Mouse (Mus musculus) adrenal gland, postnatal 14 days (tissue): ENCODE data around the gene Cib1. TPM values are rescaled to one million over a fixed set of nuclear protein-coding genes. Genes with fewer than 3 reads are reported as not detected.
A peak's percentile ranks its signal among the peaks of the same experiment; 100 is the strongest.

Experiments used
- DNase-seq: peaks from one replicate; pipeline ENCODE4 v3.0.0; 2021; ENCODE audit warnings: mixed read lengths
- long read RNA-seq, 2 experiments: library from polyadenylated mRNA; stranded (forward); transcript quantifications; one replicate each; pipeline ENCODE4 v2.0.0; 2021
- total RNA-seq: library from RNA; stranded (reverse); gene quantifications from 2 replicates; pipeline ENCODE4 v1.2.3, GENCODE M21; 2021

Cib1 gene
- 52.9 and 59.6 TPM in 2 replicates for total RNA-seq
- long read RNA-seq, experiment 1, transcript Cib1-201 (7 exons, 1,047 nt) = major isoform, 64 of 80 reads
- long read RNA-seq, experiment 1, partial matches to known transcripts = 2 of 80 reads
- long read RNA-seq, experiment 1, other reads (novel, unspliced or antisense) = 9 of 80 reads
- long read RNA-seq, experiment 2, transcript Cib1-201 (7 exons, 1,047 nt) = major isoform, 71 of 76 reads
- long read RNA-seq, experiment 2, partial matches to known transcripts = 0 of 76 reads
- long read RNA-seq, experiment 2, other reads (novel, unspliced or antisense) = 3 of 76 reads

DNA sequence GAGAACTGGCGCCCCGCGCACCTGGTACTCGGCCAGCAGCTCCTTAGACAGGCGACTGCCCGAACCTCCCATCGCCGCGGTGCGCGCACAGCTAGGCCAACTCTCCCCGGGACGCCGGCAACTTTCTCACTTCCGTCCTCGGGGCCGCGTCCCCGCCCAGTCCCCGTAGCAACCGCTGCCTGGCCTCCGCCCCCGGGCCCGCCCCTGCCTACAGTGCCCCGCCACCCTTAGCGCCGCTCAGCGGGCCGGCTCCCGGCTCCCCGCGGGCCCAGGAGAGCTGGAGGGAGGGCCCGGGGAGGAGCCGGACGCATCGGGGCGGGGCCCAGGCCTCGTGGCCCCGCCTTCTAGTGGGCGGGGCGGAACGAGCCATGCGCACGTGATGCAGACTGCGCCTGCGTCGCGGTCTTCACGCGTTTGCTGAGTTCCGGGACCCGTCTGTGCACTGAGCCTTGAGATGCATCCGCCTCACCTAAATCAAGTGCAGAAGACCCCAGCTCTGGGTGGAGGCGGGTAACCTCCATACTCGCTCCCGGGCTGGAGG is at the start of gene Cib1, which contains the start of gene Gdpgp1:
Gene Cib1 (minus strand): TSS at position 325 of the 541 bp plus-strand sequence.
Gene Gdpgp1 (plus strand): TSS at position 377 of the 541 bp plus-strand sequence.
- DNase-seq = peak; percentile 99

- DNase-seq = peak; percentile 52
Measured at GRCm38 (mm10) chr7:80281646-80282045, 49.0 kb upstream of the Cib1 start.

DNA sequence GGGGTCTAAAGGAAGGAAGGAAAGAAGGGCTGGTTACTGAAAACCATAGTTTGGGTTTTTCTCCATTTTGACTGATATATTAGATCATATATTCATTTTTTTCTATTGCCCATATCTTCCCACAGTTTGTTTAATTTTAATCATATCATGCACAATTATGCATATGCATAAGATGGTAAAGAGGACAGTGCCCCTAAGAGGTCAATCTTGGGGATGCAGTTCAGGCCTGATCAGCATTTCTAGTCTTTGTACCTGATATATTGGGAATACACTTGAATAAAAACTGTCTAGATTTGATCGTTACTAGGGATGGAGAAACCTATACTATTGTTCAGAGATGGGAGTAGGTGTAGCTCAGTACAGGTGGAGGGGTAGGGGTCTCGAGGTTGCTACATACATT is 48.4 kb upstream of the Cib1 start:
- DNase-seq = no peak

GRCm38 (mm10) chr7:80280032-80280431 is 47.4 kb upstream of the Cib1 start:
- no peak for DNase-seq

DNA sequence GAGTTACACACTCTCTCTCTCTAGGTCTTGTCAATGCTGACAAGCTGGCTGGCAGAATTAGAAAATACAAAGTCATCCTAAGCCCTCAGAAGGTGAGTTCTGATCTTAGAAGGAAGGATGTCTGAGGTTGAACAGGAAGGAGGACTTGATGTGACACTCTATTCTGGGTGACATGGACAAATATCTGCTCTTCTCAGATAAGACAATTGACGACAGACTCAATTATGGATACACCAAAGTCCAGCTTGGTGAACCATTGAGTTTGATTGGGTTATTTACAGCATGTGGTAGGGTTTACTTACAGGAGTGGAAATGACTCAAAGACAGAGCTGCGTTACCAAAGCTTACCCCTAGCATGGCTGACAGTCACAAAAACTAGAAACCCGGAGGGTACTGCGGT is 43.8 kb upstream of the Cib1 start:
- no peak for DNase-seq

GRCm38 (mm10) chr7:80273456-80273855 is 40.8 kb upstream of the Cib1 start:
- peak; percentile 23 for DNase-seq

GRCm38 (mm10) chr7:80269751-80270255 is 37.2 kb upstream of the Cib1 start:
- DNase-seq = peak; percentile 73

GRCm38 (mm10) chr7:80268897-80269750 is 36.5 kb upstream of the Cib1 start, which contains the start of gene Vps33b:
Vps33b (plus strand) TSS chr7:80269649.
- peak; percentile 98 for DNase-seq

- DNase-seq = no peak
Measured at GRCm38 (mm10) chr7:80267764-80268163, 35.2 kb upstream of the Cib1 start.

GRCm38 (mm10) chr7:80264606-80265005 is 32.0 kb upstream of the Cib1 start:
- DNase-seq = peak; percentile 69

- DNase-seq = peak; percentile 27
Measured at GRCm38 (mm10) chr7:80261372-80261990, 28.9 kb upstream of the Cib1 start.

GRCm38 (mm10) chr7:80260625-80261371 is 28.2 kb upstream of the Cib1 start, which contains the start of gene Ngrn:
Ngrn (plus strand) TSS chr7:80261215.
- peak; percentile 93 for DNase-seq

DNA sequence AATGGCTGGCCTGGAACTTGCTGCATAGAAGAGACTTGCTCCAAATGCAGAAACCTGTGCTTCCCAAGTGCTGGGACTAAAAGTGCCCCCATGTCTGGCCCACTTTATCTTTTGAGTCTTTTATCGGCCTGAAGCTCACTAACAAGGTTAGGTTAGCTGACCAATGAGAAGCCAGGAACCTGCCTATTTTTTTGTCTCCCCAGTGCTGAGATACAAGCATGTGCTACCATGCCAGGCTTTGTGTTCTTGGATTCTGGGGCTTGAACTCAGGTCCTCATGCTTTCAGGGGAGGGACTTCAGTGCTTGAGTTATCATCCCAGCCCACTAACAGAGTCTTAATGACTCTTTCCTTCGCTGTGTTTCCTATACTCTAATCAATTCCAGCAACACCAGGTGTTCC is 25.1 kb upstream of the Cib1 start:
- no peak for DNase-seq

DNA sequence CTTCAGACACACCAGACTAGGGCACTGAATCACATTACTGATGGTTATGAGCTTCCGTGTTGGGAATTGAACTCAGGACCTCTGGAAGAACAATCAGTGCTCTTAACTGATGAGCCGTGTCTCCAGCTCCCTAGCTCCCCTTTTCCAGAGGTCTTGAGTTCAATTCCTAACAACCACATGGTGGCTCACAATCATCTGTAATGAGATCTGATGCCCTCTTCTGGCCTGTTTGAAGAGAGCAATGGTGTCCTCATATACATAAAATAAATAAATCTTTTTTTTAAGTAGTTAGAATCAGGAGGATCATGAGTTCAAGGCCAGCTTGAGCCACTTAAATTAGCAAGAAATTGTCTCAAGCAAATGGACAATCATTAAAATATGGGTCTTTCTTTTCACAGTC is 23.4 kb upstream of the Cib1 start:
- no peak for DNase-seq

- no peak for DNase-seq
Measured at GRCm38 (mm10) chr7:80252886-80253285, 20.3 kb upstream of the Cib1 start.

- DNase-seq = no peak
Measured at GRCm38 (mm10) chr7:80252437-80252836, 19.8 kb upstream of the Cib1 start.

- DNase-seq = no peak
Measured at GRCm38 (mm10) chr7:80246859-80247258, 14.2 kb upstream of the Cib1 start.

DNA sequence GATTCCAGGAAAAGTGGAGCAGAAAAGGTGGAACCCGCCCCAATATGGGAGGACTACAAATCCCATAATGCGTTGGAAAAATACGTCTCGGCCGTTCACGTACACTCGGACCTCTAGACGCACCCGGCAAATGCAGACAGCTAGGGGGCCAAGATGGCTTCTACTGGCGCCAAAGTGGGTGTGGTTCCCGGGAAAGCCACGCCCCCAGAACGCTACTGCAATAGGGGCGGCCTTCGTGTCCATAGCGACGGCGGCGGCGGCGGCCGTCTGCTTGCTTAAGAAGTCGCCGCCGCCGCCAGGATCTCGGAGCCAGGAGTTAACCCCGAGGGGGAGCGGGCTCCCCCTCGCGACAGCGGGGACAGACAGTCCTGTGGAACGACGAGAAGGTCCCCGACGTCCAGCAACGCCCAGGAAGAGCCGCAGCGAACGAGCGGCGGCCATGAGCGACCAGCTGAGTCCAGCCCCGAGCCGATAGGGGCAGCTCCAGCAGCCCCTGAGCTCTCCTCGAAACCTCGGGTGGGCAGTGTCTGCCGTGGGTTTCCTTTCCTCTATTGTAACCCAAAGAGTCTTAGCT is 13.6 kb upstream of the Cib1 start, which contains the start of gene Ttll13:
Gene Ttll13 (plus strand): TSS at position 229 of the 574 bp plus-strand sequence.
- DNase-seq = peak; percentile 99

DNA sequence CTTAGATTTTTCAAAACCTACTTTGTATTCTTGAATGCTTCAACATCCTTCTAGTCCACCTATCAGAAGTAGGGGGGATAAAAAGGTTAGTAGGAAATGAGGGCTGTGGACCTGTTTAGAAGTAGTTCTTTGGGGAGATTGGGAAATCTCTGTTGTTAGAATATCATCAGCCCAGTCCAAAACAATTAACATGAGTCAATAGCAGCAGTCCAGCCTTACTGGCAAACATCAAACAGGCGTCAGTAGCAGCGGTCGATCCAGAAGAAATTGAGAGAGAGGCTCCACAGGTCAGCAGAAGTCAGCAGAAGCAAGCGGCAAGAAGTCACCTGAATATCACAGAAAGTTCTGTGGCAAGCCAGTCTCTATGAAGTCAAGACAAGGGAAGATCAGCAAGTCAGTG is 12.2 kb upstream of the Cib1 start:
- no peak for DNase-seq

GRCm38 (mm10) chr7:80241661-80242060 is 9.0 kb upstream of the Cib1 start:
- DNase-seq = no peak

DNA sequence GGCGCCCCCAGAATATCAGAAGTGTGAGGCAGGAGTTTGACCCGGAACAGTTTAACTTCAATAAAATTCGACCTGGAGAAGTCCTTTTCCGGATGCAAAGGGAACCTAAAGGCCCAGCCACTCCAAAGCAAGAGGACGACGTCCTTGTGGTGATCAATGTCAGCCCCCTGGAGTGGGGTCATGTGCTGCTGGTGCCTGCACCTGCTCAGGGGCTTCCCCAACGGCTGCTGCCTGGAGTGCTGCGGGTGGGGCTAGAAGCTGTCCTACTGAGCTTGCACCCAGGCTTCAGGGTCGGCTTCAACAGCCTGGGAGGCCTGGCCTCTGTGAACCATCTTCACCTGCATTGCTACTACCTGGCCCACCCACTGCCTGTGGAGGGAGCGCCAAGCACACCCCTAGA is 5.9 kb upstream of the Cib1 start:
- no peak for DNase-seq
